Mouse (Mus musculus) liver, postnatal 0 days (tissue): ENCODE results near the gene Aldh3a2.

Experiments
- CTCF ChIP-seq: sonication (generic); IDR thresholded peaks from 2 replicates; pipeline ENCODE4 v1.5.1; 2016; ENCODE audit warnings: antibody characterized with exemption, low read depth
- EP300 ChIP-seq: IDR thresholded peaks from 2 replicates; pipeline ENCODE4 v1.6.1; 2016; ENCODE audit warnings: antibody characterized with exemption, low read depth, mild to moderate bottlenecking

DNA sequence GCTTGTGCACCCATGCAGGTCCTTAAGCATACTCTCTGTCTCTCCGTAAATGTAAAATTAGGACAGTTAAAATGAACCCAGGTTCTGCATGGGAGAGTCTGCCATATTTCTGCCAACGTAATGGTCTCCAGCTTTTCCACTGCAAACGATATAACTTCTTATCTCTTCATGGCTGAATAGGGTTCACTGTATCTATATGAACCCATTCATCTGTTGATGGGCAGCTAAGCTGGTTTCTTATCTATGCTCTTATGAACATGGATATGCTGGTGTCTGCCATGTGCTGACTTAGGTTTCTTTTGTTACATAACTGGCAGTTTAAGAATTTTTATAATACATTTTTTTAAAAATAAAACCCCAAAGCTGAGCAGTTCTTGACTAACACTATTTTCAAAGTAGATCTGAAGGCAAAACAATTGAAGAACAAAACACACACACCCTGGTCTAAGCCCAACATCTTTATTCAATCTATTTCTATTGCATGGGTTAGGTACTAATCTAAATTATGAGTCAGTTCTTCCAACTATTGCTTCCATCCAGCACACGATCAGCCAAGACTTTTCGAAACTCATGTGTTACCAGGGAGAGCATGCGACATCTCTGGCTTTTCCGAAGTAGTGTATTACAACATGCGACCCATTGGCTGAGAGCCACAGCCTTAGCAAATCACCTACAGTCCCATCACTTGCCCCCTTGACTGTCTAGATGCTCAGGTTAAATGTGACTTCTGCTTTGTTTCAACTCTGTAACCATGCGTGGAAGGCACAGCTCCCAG, 44.1 kb downstream of the Aldh3a2 start:
- TF ChIP-seq CTCF: no peak
- TF ChIP-seq EP300: peak; percentile 38; the same call in 1 of the 2 replicates
